Mouse (Mus musculus): ENCODE results near the gene Pank3. TPM values are rescaled to one million over a fixed set of nuclear protein-coding genes. Genes with fewer than 3 reads are reported as not detected.
"Not testable (repeated sequence)": the region's sequence is repeated elsewhere in the genome, so short reads cannot be mapped to it uniquely, and the experiment has no call there.

The Pank3 gene
- total and polyA plus RNA-seq, 3 experiments: 18.2 to 40.2 (median 22.5) TPM

DNA sequence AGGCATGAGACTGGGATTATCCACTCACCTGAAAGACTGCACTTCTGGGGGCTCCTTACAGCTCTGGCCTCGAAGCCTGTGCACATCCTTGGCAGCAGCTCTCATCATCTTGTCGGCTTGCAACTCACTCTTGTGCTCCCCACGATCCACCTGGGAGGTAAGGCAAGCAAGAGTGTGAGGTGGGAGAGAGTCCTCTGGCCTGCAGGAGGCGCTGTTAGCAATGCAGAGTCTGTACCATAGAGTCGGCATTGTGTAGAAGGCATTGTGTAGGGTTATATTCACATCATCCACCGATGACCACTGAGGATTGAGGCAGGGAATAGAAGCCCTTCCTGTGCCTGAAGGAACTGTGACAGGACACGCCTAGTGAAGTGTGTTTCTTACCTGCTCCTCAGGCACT is 71.0 kb downstream of the Pank3 start:
- no peaks in the 10 kb centered on the region for H3K27me3 ChIP-seq (replicated peaks)
- peak; percentile 41 for DNase-seq (ENCODE audit: extremely low read depth)
- no peak for TF ChIP-seq ELF1 (IDR thresholded peaks at IDR 0.05; ENCODE audit: low read depth, low read length)
- peak; percentile 32; the same call in 1 of the 2 replicates for TF ChIP-seq SMC3 (IDR thresholded peaks at IDR 0.05; ENCODE audit: low read depth, low read length)
- TF ChIP-seq CTCF (conservative IDR thresholded peaks at IDR 0.05 in 1 of 2, IDR thresholded peaks at IDR 0.05 in 1 of 2; ENCODE audit: low read depth in 2 of 2, low read length in 2 of 2): peak; percentile 61 to 62
- H3K79me2 ChIP-seq (replicated peaks; ENCODE audit: control insufficient read depth, extremely low read depth, insufficient read depth, poor library complexity, severe bottlenecking): no peaks in the 10 kb centered on the region
- H3K9ac ChIP-seq (ENCODE audit: insufficient read depth, low read depth): no peak overlapping the region
- dilution Hi-C loops (cut with MboI; ENCODE audit: extremely low pct_ligation_motif_present, extremely low pct_unique_long_range_greater_than_20kb, low sequenced_read_pairs): no loop called here
- in situ Hi-C loops (cut with MboI; ENCODE audit: low pct_ligation_motif_present, low pct_unique_long_range_greater_than_20kb, low sequenced_read_pairs): loop anchor here (10.0 to 25.0 kb wide), 2 partner anchors 145 to 1003 kb away; partner anchors contain the start of gene Spdl1
- peaks cover 0 to 35% of the 10 kb centered on the region in 2 experiments for H3K36me3 ChIP-seq (replicated peaks in 1 of 2; ENCODE audit: control insufficient read depth in 1 of 2, insufficient read depth in 1 of 2, low read length in 1 of 2)
- no peak overlapping the region for H3K4me2 ChIP-seq (ENCODE audit: insufficient read depth, low read depth, poor library complexity, severe bottlenecking)
- peaks cover 10 to 27% of the 10 kb centered on the region in 2 experiments for H3K4me1 ChIP-seq (ENCODE audit: control insufficient read depth in 1 of 2, insufficient read depth in 2 of 2)
- H3K27ac ChIP-seq (ENCODE audit: insufficient read depth, low read depth): no peak overlapping the region
- no peak overlapping the region for H3K4me3 ChIP-seq (replicated peaks in 1 of 3; ENCODE audit: low read depth in 2 of 3, low read length in 2 of 3, poor library complexity in 1 of 3)
- no peaks in the 10 kb centered on the region for H3K9me3 ChIP-seq (replicated peaks; ENCODE audit: low read length)

DNA sequence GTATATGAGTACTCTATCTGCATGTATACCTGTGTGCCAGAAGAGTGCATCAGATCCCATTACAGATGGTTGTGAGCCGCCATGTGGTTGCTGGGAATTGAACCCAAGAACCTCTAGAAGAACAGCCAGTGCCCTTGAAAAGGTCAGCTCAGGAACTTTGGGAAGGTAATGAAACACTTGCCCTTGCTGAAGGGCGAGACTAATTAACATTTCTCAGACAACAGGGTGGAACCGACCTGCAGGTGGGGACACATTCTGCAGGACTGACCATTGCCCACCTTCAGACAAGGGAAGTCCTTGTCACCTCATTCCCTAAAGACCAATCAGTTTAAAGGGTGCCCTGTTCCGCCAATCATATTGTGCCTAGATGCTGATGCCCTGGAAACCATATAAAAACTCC is 71.5 kb downstream of the Pank3 start:
- dilution Hi-C loops (cut with MboI; ENCODE audit: extremely low pct_ligation_motif_present, extremely low pct_unique_long_range_greater_than_20kb, low sequenced_read_pairs): not testable (repeated sequence)

More for the DNA sequence above, 71.5 kb downstream of the Pank3 start:
- H3K9ac ChIP-seq (ENCODE audit: insufficient read depth, low read depth); H3K27ac ChIP-seq (ENCODE audit: insufficient read depth, low read depth); DNase-seq (ENCODE audit: extremely low read depth); H3K4me3 ChIP-seq (replicated peaks in 1 of 3; ENCODE audit: low read depth in 2 of 3, low read length in 2 of 3, poor library complexity in 1 of 3); H3K27me3 ChIP-seq (replicated peaks); H3K79me2 ChIP-seq (replicated peaks; ENCODE audit: control insufficient read depth, extremely low read depth, insufficient read depth, poor library complexity, severe bottlenecking); H3K4me2 ChIP-seq (ENCODE audit: insufficient read depth, low read depth, poor library complexity, severe bottlenecking); H3K9me3 ChIP-seq (replicated peaks; ENCODE audit: low read length): not testable (repeated sequence)
- H3K36me3 ChIP-seq (replicated peaks in 1 of 2; ENCODE audit: control insufficient read depth in 1 of 2, insufficient read depth in 1 of 2, low read length in 1 of 2): peaks cover 0 to 35% of the 10 kb centered on the region in 2 experiments
- in situ Hi-C loops (cut with MboI; ENCODE audit: low pct_ligation_motif_present, low pct_unique_long_range_greater_than_20kb, low sequenced_read_pairs): loop anchor here (10.0 to 25.0 kb wide), 2 partner anchors 146 to 1004 kb away; partner anchors contain the start of gene Spdl1
- H3K4me1 ChIP-seq (ENCODE audit: control insufficient read depth in 1 of 2, insufficient read depth in 2 of 2): peaks cover 10 to 27% of the 10 kb centered on the region in 2 experiments

Other genes starting within 250 kb of the Pank3 start
- not detected in 2 replicates for gene Fbll1, start 29.4 kb downstream of the Pank3 start, total RNA-seq (2012; rRNA removed)
- not detected in 2 replicates for gene Fbll1, start 29.4 kb downstream of the Pank3 start, total RNA-seq (2014; rRNA removed)
- not detected in 2 replicates for gene Fbll1, start 29.4 kb downstream of the Pank3 start, polyA plus RNA-seq (2012; ENCODE audit: insufficient read length, low read depth)
- 169 and 207 TPM in 2 replicates for gene Rars, start 65.0 kb downstream of the Pank3 start, total RNA-seq (2012; rRNA removed)
- 280 and 301 TPM in 2 replicates for gene Rars, start 65.0 kb downstream of the Pank3 start, total RNA-seq (2014; rRNA removed)
- gene Rars, start 65.0 kb downstream of the Pank3 start, polyA plus RNA-seq (2012; ENCODE audit: insufficient read length, low read depth): 328 and 338 TPM in 2 replicates
- 0.89 and 1.5 TPM in 2 replicates for gene Wwc1, start 211.0 kb downstream of the Pank3 start, total RNA-seq (2012; rRNA removed)
- gene Wwc1, start 211.0 kb downstream of the Pank3 start, total RNA-seq (2014; rRNA removed): 2.0 and 2.4 TPM in 2 replicates
- 8.7 and 13.8 TPM in 2 replicates for gene Wwc1, start 211.0 kb downstream of the Pank3 start, polyA plus RNA-seq (2012; ENCODE audit: insufficient read length, low read depth)